Mouse (Mus musculus) heart, postnatal 0 days (tissue): Measurements from ENCODE around the gene Lhfp. TPM values are rescaled to one million over a fixed set of nuclear protein-coding genes. Genes with fewer than 3 reads are reported as not detected.
A peak's percentile ranks its signal among the peaks of the same experiment; 100 is the strongest.

Experiments used
- ATAC-seq: fragments of 200-750 bp; cut with Nextera tagmentation; 2 replicates; pipeline ENCODE4 v1.8.0; 2017; ENCODE audit warnings: low read depth, moderate number of reproducible peaks, moderate library complexity; ENCODE audit not compliant: insufficient read depth
- DNase-seq: peaks from one replicate; pipeline ENCODE4 v3.0.0-alpha.2; 2016; ENCODE audit warnings: low spot score
- H3K27ac ChIP-seq: fragments of 300-500 bp; sonication (generic); 2 replicates; pipeline ENCODE4 v1.5.1; 2014; ENCODE audit warnings: low read depth, mild to moderate bottlenecking
- H3K27me3 ChIP-seq: fragments of 300-500 bp; sonication (generic); 2 replicates; pipeline ENCODE4 v1.6.1; 2014; ENCODE audit warnings: low read length, mixed read lengths; ENCODE audit not compliant: control insufficient read depth, insufficient read depth
- H3K36me3 ChIP-seq: fragments of 300-500 bp; sonication (generic); replicated peaks from 2 replicates; pipeline ENCODE4 v1.6.1; 2014; ENCODE audit warnings: low read length, mixed read lengths; ENCODE audit not compliant: control insufficient read depth, insufficient read depth
- H3K4me1 ChIP-seq: fragments of 300-500 bp; sonication (generic); 2 replicates; pipeline ENCODE4 v1.6.1; 2014; ENCODE audit warnings: antibody characterized with exemption; ENCODE audit not compliant: control insufficient read depth, insufficient read depth
- H3K4me2 ChIP-seq: fragments of 300-500 bp; sonication (generic); 2 replicates; pipeline ENCODE4 v1.6.1; 2014; ENCODE audit warnings: low read depth, mild to moderate bottlenecking, low read length, moderate library complexity
- H3K4me3 ChIP-seq: fragments of 300-500 bp; sonication (generic); 2 replicates; pipeline ENCODE4 v1.5.1; 2014; ENCODE audit warnings: low read depth, low read length
- H3K9ac ChIP-seq: fragments of 300-500 bp; sonication (generic); replicated peaks from 2 replicates; pipeline ENCODE4 v1.6.1; 2014; ENCODE audit warnings: low read depth, low read length, mixed read lengths
- H3K9me3 ChIP-seq: fragments of 300-500 bp; sonication (generic); replicated peaks from 2 replicates; pipeline ENCODE4 v1.6.1; 2016; ENCODE audit warnings: low read length; ENCODE audit not compliant: control insufficient read depth
- CTCF ChIP-seq: IDR thresholded peaks from 2 replicates; pipeline ENCODE4 v1.5.1; 2016; ENCODE audit warnings: antibody characterized with exemption, control low read depth, low read depth
- EP300 ChIP-seq: IDR thresholded peaks from 2 replicates; pipeline ENCODE4 v1.6.1; 2016; ENCODE audit warnings: antibody characterized with exemption, low read depth
- WGBS: fragments of 180-500 bp; shearing (Covaris S2); extraction: QIAGEN DNeasy Blood & Tissue Kit; methylation state at CpG from one replicate; pipeline ENCODE4 v1.1.7; 2014; 5-methylcytosine and 5-hydroxymethylcytosine counted together
- polyA plus RNA-seq: library from polyadenylated mRNA; unstranded; fragments of >200 nt; fragmentation: Nextera tagmentation; extraction: Ambion mirVana; gene quantifications from 2 replicates; pipeline ENCODE4 v1.2.1, GENCODE M21; 2015
- total RNA-seq: library from RNA; depleted of rRNA; stranded (reverse); fragments of >200 nt; gene quantifications from 2 replicates; pipeline ENCODE4 v1.2.3, GENCODE M21; 2014; ENCODE audit warnings: low replicate concordance

Lhfp gene
- total and polyA plus RNA-seq, 2 experiments from 2014 or later, result 78.0 to 87.2 TPM

DNA sequence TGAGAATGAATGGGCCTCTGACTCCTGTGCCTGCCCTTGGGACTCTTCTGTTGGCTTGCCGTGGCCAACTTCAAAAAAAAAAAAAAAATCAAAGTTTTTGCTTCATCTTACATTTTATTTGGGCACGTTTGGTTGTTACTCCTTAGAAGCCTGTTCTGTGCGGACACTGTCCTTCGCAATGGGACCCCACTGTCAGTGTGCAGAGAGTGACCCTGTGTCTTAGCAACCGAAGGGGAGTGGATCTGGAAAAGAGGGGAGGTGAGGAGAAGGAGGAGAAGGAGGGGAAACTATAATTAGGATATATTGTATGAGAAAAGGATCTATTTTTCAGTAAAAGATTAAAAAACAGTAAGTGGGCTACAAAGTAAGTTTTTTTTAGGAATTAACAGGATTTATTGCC is 242.7 kb downstream of the Lhfp start:
- TF ChIP-seq EP300 (no peak), CTCF (no peak)
- Histone ChIP-seq H3K4me1 (no peaks in the 10 kb centered on the region), H3K36me3 (no peaks in the 10 kb centered on the region), H3K4me2 (no peak overlapping the region), H3K4me3 (no peak overlapping the region), H3K27ac (no peak overlapping the region), H3K9me3 (no peaks in the 10 kb centered on the region), H3K27me3 (no peaks in the 10 kb centered on the region), H3K9ac (no peak overlapping the region)
- no peak for DNase-seq
- WGBS, result 84% methylated on average over 5 of the region's 5 CpGs
- no peak for ATAC-seq

DNA sequence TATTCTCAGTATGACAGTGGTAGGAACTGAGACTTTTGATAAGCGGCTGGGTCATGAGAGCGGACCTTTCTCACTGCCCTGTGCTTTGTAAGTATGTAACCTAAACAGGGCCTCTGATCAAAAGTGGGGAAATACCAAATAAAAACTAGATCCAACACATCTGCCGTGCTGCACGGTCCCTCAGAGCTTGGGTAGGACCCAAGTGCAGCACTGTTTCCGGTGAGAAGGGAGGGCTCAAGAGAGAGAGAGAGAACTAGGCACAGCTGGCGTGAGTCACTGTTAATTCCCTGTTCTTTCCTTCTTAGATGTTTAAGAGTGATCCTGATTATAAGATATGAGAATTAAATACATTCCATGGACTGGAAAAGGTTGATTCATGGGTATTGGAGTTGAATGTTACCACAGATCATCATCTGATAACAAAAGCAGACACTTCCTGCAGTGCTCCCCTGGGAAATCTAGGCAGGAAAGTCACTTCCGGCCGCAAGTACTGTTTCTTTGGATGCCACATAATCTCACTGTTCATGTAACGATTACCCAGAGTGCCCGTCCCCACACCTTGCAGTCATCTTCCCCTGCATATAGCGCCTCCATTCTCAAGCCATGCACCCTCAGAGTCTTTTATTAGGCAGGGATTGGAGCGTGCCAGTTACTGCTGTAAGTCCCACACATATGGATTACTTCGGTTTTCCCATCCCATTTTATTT is 243.3 kb downstream of the Lhfp start:
- no peak overlapping the region for H3K9ac ChIP-seq
- H3K4me3 ChIP-seq, result no peak overlapping the region
- H3K27me3 ChIP-seq, result no peaks in the 10 kb centered on the region
- no peak overlapping the region for H3K27ac ChIP-seq
- 0 out of 2 replicates have a peak, but pooled peaks have one; percentile 39 for ATAC-seq
- H3K36me3 ChIP-seq, result no peaks in the 10 kb centered on the region
- H3K9me3 ChIP-seq, result no peaks in the 10 kb centered on the region
- DNase-seq, result peak; percentile 17
- no peak for TF ChIP-seq EP300
- no peak for TF ChIP-seq CTCF
- 57% methylated on average over 13 of the region's 13 CpGs for WGBS
- H3K4me1 ChIP-seq, result no peaks in the 10 kb centered on the region
- no peak overlapping the region for H3K4me2 ChIP-seq

DNA sequence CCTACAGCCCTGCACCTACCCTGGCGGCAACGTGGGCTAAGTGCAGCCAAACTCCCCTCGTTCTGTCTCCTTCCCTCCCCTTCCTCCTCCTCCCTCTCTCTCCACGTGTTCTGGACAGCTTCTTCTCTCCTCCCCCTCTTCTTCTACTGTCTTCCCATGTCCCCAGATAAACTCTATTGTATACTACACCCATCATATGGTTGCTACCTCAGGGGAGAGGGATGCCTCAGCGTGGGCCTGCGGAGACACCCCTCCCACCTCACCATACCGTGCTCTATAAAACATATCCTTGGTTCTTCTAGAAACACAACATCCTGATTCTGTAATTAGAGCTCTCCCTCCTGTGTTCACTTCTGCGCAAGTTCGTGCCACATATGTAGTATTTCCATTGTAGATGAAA is 247.3 kb downstream of the Lhfp start:
- DNase-seq, result no peak
- Histone ChIP-seq H3K4me1 (no peaks in the 10 kb centered on the region), H3K27me3 (no peaks in the 10 kb centered on the region), H3K4me3 (no peak overlapping the region), H3K27ac (no peak overlapping the region), H3K4me2 (no peak overlapping the region), H3K36me3 (no peaks in the 10 kb centered on the region), H3K9ac (no peak overlapping the region), H3K9me3 (no peaks in the 10 kb centered on the region)
- ATAC-seq, result no peak
- whole genome bisulfite sequencing, result 58% methylated on average over 9 of the region's 9 CpGs
- TF ChIP-seq CTCF, result no peak
- no peak for TF ChIP-seq EP300

DNA sequence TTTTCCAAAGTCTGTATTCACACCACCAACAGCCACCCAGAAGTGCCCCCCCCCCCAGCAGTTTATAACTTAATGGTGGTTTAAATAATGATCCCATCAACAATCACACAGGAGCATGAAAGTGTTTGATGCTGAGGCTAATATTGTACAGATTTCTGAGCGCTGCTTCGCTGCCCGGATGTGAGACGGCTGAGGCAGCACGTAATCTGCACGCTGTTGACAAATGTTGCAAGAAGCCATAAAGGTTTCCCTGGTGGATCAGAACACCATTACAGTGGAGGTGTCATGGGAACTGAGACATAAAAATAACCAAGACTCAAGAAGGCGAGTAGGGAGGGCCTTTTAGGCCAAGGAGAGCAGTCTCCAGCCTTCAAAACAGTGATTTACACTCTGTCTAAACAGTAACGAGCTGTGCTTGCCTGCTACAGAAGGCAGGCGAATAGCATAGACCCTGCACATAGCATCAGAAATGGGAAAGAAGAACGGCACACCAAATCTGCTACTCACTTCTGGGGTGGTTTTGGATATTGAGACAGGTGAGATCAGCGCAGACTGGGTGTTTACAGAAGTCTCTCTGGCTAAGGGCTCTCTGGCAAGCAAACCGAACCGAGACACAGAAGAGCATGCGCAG is 248.4 kb downstream of the Lhfp start:
- Histone ChIP-seq H3K27me3 (no peaks in the 10 kb centered on the region), H3K9ac (no peak overlapping the region), H3K4me3 (no peak overlapping the region), H3K9me3 (no peaks in the 10 kb centered on the region), H3K4me1 (no peaks in the 10 kb centered on the region), H3K36me3 (no peaks in the 10 kb centered on the region), H3K27ac (no peak overlapping the region), H3K4me2 (no peak overlapping the region)
- no peak for TF ChIP-seq CTCF
- no peak for TF ChIP-seq EP300
- no peak for ATAC-seq
- 81% methylated on average over 14 of the region's 14 CpGs for WGBS
- DNase-seq, result no peak

DNA sequence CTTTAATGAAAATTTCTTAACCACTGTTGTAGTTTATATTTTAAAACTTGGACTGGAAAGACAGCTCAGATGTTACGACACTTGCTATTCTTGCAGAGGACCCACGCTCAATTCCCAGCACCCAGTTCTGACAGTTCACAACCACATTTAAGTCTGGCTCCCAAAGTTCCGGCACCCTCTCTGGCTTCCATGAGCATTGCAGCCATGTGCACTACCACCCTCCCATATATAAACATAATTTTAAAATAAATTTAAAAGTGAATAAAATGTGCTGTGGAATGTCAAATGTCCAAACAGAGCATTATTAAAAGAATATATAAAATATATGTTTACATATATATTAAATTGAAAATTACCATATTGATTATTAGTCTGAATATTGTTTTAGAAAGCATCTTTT is 249.9 kb downstream of the Lhfp start:
- Histone ChIP-seq H3K4me3 (no peak overlapping the region), H3K9me3 (no peaks in the 10 kb centered on the region), H3K9ac (no peak overlapping the region), H3K27ac (no peak overlapping the region), H3K4me2 (no peak overlapping the region), H3K4me1 (no peaks in the 10 kb centered on the region), H3K27me3 (no peaks in the 10 kb centered on the region), H3K36me3 (no peaks in the 10 kb centered on the region)
- ATAC-seq, result no peak
- WGBS, result 96% methylated on average over 3 of the region's 3 CpGs
- TF ChIP-seq CTCF (no peak), EP300 (no peak)
- no peak for DNase-seq
